In genomic region chr5:53355069-53355468, GRCm38 (mm10) we compare ENCODE assay signal across 9 mouse cellular contexts.
A peak's percentile ranks its signal among the peaks of the same experiment; 100 is the strongest.
DNase-seq lines count a peak whose midpoint lies in the region; ATAC-seq and TF ChIP-seq lines count a peak whose summit lies in the region.
"Had no signal": no experiment of that assay in that cellular context is flagged by ENCODE, and none has a peak within 500 bp of the region (broad histone marks: within the 10 kb centered on the region; RNA-seq: fewer than 3 reads in every experiment).

No protein-coding gene starts in this region.

- peak overlapping the region; percentile 38 for H3K4me2 ChIP-seq in forebrain, embryonic 16.5 days (ENCODE audit: low read length)
- H3K4me2 ChIP-seq in neural tube, embryonic 15.5 days: peak overlapping the region; percentile 52
- H3K4me2 ChIP-seq: heart, embryonic 13.5 days had no signal

- H3K36me3 ChIP-seq in ES-Bruce4 (ENCODE audit: control insufficient read depth, insufficient read depth, low read length, poor library complexity, severe bottlenecking): no peaks in the 10 kb centered on the region
- no peaks in the 10 kb centered on the region for H3K36me3 ChIP-seq in forebrain, embryonic 16.5 days (ENCODE audit: control insufficient read depth, insufficient read depth)
- no peaks in the 10 kb centered on the region for H3K36me3 ChIP-seq in neural tube, embryonic 15.5 days
- no peaks in the 10 kb centered on the region for H3K36me3 ChIP-seq in testis, adult 2 months (ENCODE audit: control insufficient read depth, insufficient read depth, low read length)
- H3K36me3 ChIP-seq: heart, embryonic 13.5 days had no signal

- H3K9ac ChIP-seq in ES-Bruce4 (ENCODE audit: low read depth, poor library complexity, severe bottlenecking): no peak overlapping the region
- no peak overlapping the region for H3K9ac ChIP-seq in forebrain, embryonic 16.5 days (replicated peaks; ENCODE audit: low read depth, low read length)
- no peak overlapping the region for H3K9ac ChIP-seq in neural tube, embryonic 15.5 days (replicated peaks)
- H3K9ac ChIP-seq: heart, embryonic 13.5 days had no signal

- peak; percentile 81 for TF ChIP-seq EP300 in ES-Bruce4 (IDR thresholded peaks at IDR 0.05; ENCODE audit: insufficient read depth, low read depth, low read length)

- H3K27ac ChIP-seq in ES-Bruce4 (ENCODE audit: insufficient read depth, low read length): no peak overlapping the region
- no peak overlapping the region for H3K27ac ChIP-seq in forebrain, embryonic 16.5 days (ENCODE audit: low read length)
- no peak overlapping the region for H3K27ac ChIP-seq in neural tube, embryonic 15.5 days (replicated peaks)
- H3K27ac ChIP-seq in testis, adult 2 months (ENCODE audit: control insufficient read depth, insufficient read depth, low read depth, low read length): no peak overlapping the region
- H3K27ac ChIP-seq: heart, embryonic 13.5 days had no signal

- peak; percentile 97 for TF ChIP-seq CTCF in ES-Bruce4 (IDR thresholded peaks at IDR 0.05; ENCODE audit: low read depth, low read length)
- peak; percentile 89 for TF ChIP-seq CTCF in lung, adult 2 months (IDR thresholded peaks at IDR 0.05; ENCODE audit: insufficient read depth, low read length)
- peak; percentile 73; the same call in 1 of the 2 replicates for TF ChIP-seq CTCF in testis, adult 2 months (IDR thresholded peaks at IDR 0.05; ENCODE audit: control insufficient read depth, insufficient read depth, insufficient replicate concordance, low read depth, low read length)

- no peaks in the 10 kb centered on the region for H3K9me3 ChIP-seq in ES-Bruce4 (replicated peaks; ENCODE audit: control insufficient read depth, insufficient read depth, low read length, poor library complexity, severe bottlenecking)
- H3K9me3 ChIP-seq in forebrain, embryonic 16.5 days (ENCODE audit: control insufficient read depth, low read length): no peaks in the 10 kb centered on the region
- no peaks in the 10 kb centered on the region for H3K9me3 ChIP-seq in neural tube, embryonic 15.5 days (replicated peaks)
- H3K9me3 ChIP-seq: heart, embryonic 13.5 days had no signal

- ATAC-seq in cerebellum, adult (ENCODE audit: insufficient number of reproducible peaks, low FRiP score, low TSS enrichment): peak; percentile 56
- peak; percentile 95 for ATAC-seq in forebrain, embryonic 16.5 days
- ATAC-seq in neural tube, embryonic 15.5 days (ENCODE audit: low FRiP score): peak; percentile 90

- DNase-seq in heart, postnatal 36 days: peak; percentile 81 to 85
- DNase-seq in layer of hippocampus, adult 18-20 months (ENCODE audit: low spot score in 2 of 2): peak; percentile 73 to 87
- peak; percentile 79 for DNase-seq in lung, adult 2 months

- H3K4me1 ChIP-seq in ES-Bruce4 (ENCODE audit: control insufficient read depth, insufficient read depth, low read length): peaks cover 14% of the 10 kb centered on the region
- no peaks in the 10 kb centered on the region for H3K4me1 ChIP-seq in forebrain, embryonic 16.5 days (replicated peaks; ENCODE audit: control insufficient read depth, insufficient read depth, low read length)
- no peaks in the 10 kb centered on the region for H3K4me1 ChIP-seq in lung, adult 2 months (ENCODE audit: control insufficient read depth, insufficient read depth, low read length)
- H3K4me1 ChIP-seq in neural tube, embryonic 15.5 days: 0 out of 2 replicates have a peak, but pooled peaks cover 2% of the 10 kb centered on the region
- H3K4me1 ChIP-seq in testis, adult 2 months (ENCODE audit: control insufficient read depth, insufficient read depth, low read length): no peaks in the 10 kb centered on the region; the same call in 1 of the 2 replicates

- H3K4me3 ChIP-seq in ES-Bruce4 (ENCODE audit: low read depth, low read length): no peak overlapping the region
- no peak overlapping the region for H3K4me3 ChIP-seq in forebrain, embryonic 16.5 days (replicated peaks; ENCODE audit: low read length)
- H3K4me3 ChIP-seq in lung, adult 2 months (replicated peaks; ENCODE audit: extremely low read depth, low read depth, low read length): no peak overlapping the region
- no peak overlapping the region; the same call in 1 of the 2 replicates for H3K4me3 ChIP-seq in neural tube, embryonic 15.5 days (replicated peaks)
- no peak overlapping the region for H3K4me3 ChIP-seq in testis, adult 2 months (ENCODE audit: control insufficient read depth, low read depth, low read length)
- H3K4me3 ChIP-seq: heart, embryonic 13.5 days had no signal

- intact Hi-C loops in heart, postnatal 36 days (cut with DNase I): loop anchor here (1.0 to 10.0 kb wide), 4 partner anchors 239 to 760 kb away; no protein-coding TSS in a partner anchor

- H3K27me3 ChIP-seq in ES-Bruce4 (ENCODE audit: control insufficient read depth, insufficient read depth, low read length, poor library complexity, severe bottlenecking): no peaks in the 10 kb centered on the region
- no peaks in the 10 kb centered on the region for H3K27me3 ChIP-seq in forebrain, embryonic 16.5 days (replicated peaks; ENCODE audit: control insufficient read depth, insufficient read depth, low read length)
- H3K27me3 ChIP-seq in neural tube, embryonic 15.5 days (replicated peaks): no peaks in the 10 kb centered on the region
- H3K27me3 ChIP-seq in testis, adult 2 months (ENCODE audit: control insufficient read depth, insufficient read depth, low read length): no peaks in the 10 kb centered on the region

- TF ChIP-seq POLR2A in ES-Bruce4 (IDR thresholded peaks at IDR 0.05; ENCODE audit: insufficient read depth, low read length): no peak
- TF ChIP-seq POLR2A in lung, adult 2 months (IDR thresholded peaks at IDR 0.05; ENCODE audit: borderline replicate concordance, extremely low read depth, low read depth, low read length): no peak
- TF ChIP-seq POLR2A in testis, adult 2 months (IDR thresholded peaks at IDR 0.05; ENCODE audit: control insufficient read depth, low read depth, low read length): no peak

- 0% methylated on average over 6 of the region's 6 CpGs for WGBS in forebrain, embryonic 16.5 days
- WGBS in lung, adult 2 months: 0% methylated on average over 6 of the region's 6 CpGs
- WGBS in neural tube, embryonic 15.5 days: 1% methylated on average over 6 of the region's 6 CpGs
